Mouse (Mus musculus) R1 (cell line): ENCODE data around the gene Prmt8.

ENCODE experiments used
- DNase-seq: peaks from one replicate; pipeline ENCODE4 v3.0.0-alpha.2; 2018; ENCODE audit warnings: low read depth, low spot score

The Prmt8 gene

GRCm38 (mm10) chr6:127739921-127740320 lies 29.4 kb downstream of the Prmt8 start:
- no peak for DNase-seq

- DNase-seq = peak; percentile 64
Measured at GRCm38 (mm10) chr6:127735130-127735981, 33.9 kb downstream of the Prmt8 start.

- peak; percentile 69 for DNase-seq
Measured at GRCm38 (mm10) chr6:127723126-127723525, 46.1 kb downstream of the Prmt8 start.

- no peak for DNase-seq
Measured at GRCm38 (mm10) chr6:127719875-127720274, 49.4 kb downstream of the Prmt8 start.

- DNase-seq = no peak
Measured at GRCm38 (mm10) chr6:127717239-127718137, 51.8 kb downstream of the Prmt8 start.

- no peak for DNase-seq
Measured at GRCm38 (mm10) chr6:127715428-127715827, 53.8 kb downstream of the Prmt8 start.

GRCm38 (mm10) chr6:127714906-127715305 lies 54.4 kb downstream of the Prmt8 start:
- no peak for DNase-seq

GRCm38 (mm10) chr6:127708218-127708628 lies 61.0 kb downstream of the Prmt8 start:
- DNase-seq = no peak

- peak; percentile 85 for DNase-seq
Measured at GRCm38 (mm10) chr6:127701036-127701783, 68.1 kb downstream of the Prmt8 start.

GRCm38 (mm10) chr6:127693681-127694080 lies 75.6 kb downstream of the Prmt8 start:
- no peak for DNase-seq

GRCm38 (mm10) chr6:127692298-127692697 lies 77.0 kb downstream of the Prmt8 start:
- DNase-seq = peak; percentile 42

GRCm38 (mm10) chr6:127687181-127687860 lies 82.0 kb downstream of the Prmt8 start:
- no peak for DNase-seq

- no peak for DNase-seq
Measured at GRCm38 (mm10) chr6:127684981-127685380, 84.3 kb downstream of the Prmt8 start.

- peak; percentile 72 for DNase-seq
Measured at GRCm38 (mm10) chr6:127683561-127683960, 85.7 kb downstream of the Prmt8 start.

GRCm38 (mm10) chr6:127680784-127681183 lies 88.5 kb downstream of the Prmt8 start:
- DNase-seq = no peak

GRCm38 (mm10) chr6:127678998-127679397 lies 90.3 kb downstream of the Prmt8 start:
- DNase-seq = no peak

- DNase-seq = no peak
Measured at GRCm38 (mm10) chr6:127678320-127678719, 91.0 kb downstream of the Prmt8 start.

GRCm38 (mm10) chr6:127676866-127677265 lies 92.4 kb downstream of the Prmt8 start:
- no peak for DNase-seq

GRCm38 (mm10) chr6:127672071-127672470 lies 97.2 kb downstream of the Prmt8 start:
- DNase-seq = no peak

GRCm38 (mm10) chr6:127670031-127670430 lies 99.2 kb downstream of the Prmt8 start:
- peak; percentile 29 for DNase-seq

GRCm38 (mm10) chr6:127669313-127669712 lies 100.0 kb downstream of the Prmt8 start:
- DNase-seq = peak; percentile 34
